Mouse (Mus musculus) hindbrain, embryonic 14.5 days (tissue): ENCODE measurements around the gene Rnf183. TPM values are rescaled to one million over a fixed set of nuclear protein-coding genes. Genes with fewer than 3 reads are reported as not detected.

Source experiments
- ATAC-seq: fragments of 200-750 bp; cut with Nextera tagmentation; 2 replicates; pipeline ENCODE4 v1.8.0; 2017; ENCODE audit warnings: moderate number of reproducible peaks, mild to moderate bottlenecking, moderate TSS enrichment, moderate library complexity; ENCODE audit not compliant: low FRiP score
- DNase-seq: peaks from one replicate; pipeline ENCODE4 v3.0.0-alpha.2; 2015; ENCODE audit warnings: low spot score
- H3K27ac ChIP-seq: fragments of 300-500 bp; sonication (generic); 2 replicates; pipeline ENCODE4 v1.5.1; 2014; ENCODE audit warnings: mild to moderate bottlenecking, moderate library complexity
- H3K27me3 ChIP-seq: fragments of 300-500 bp; sonication (generic); 2 replicates; pipeline ENCODE4 v1.6.1; 2014; ENCODE audit warnings: mild to moderate bottlenecking, low read length, mixed read lengths; ENCODE audit not compliant: control insufficient read depth, insufficient read depth
- H3K36me3 ChIP-seq: fragments of 300-500 bp; sonication (generic); replicated peaks from 2 replicates; pipeline ENCODE4 v1.6.1; 2014; ENCODE audit not compliant: control insufficient read depth, insufficient read depth
- H3K4me1 ChIP-seq: fragments of 300-500 bp; sonication (generic); replicated peaks from 2 replicates; pipeline ENCODE4 v1.6.1; 2014; ENCODE audit warnings: antibody characterized with exemption, low read length, mixed read lengths; ENCODE audit not compliant: control insufficient read depth, insufficient read depth
- H3K4me2 ChIP-seq: fragments of 300-500 bp; sonication (generic); replicated peaks from 2 replicates; pipeline ENCODE4 v1.6.1; 2014; ENCODE audit warnings: mild to moderate bottlenecking, moderate library complexity
- H3K4me3 ChIP-seq: fragments of 300-500 bp; sonication (generic); replicated peaks from 2 replicates; pipeline ENCODE4 v1.5.1; 2014; ENCODE audit warnings: mild to moderate bottlenecking, low read length
- H3K9ac ChIP-seq: fragments of 300-500 bp; sonication (generic); 2 replicates; pipeline ENCODE4 v1.6.1; 2014
- H3K9me3 ChIP-seq: fragments of 300-500 bp; sonication (generic); 2 replicates; pipeline ENCODE4 v1.6.1; 2016; ENCODE audit warnings: low read length; ENCODE audit not compliant: control insufficient read depth
- WGBS: fragments of 180-500 bp; shearing (Covaris S2); extraction: QIAGEN DNeasy Blood & Tissue Kit; methylation state at CpG from one replicate; pipeline ENCODE4 v1.1.7; 2014; 5-methylcytosine and 5-hydroxymethylcytosine counted together
- polyA plus RNA-seq: library from polyadenylated mRNA; unstranded; fragments of >200 nt; fragmentation: Nextera tagmentation; extraction: Ambion mirVana; gene quantifications from 2 replicates; pipeline ENCODE4 v1.2.1, GENCODE M21; 2014

Gene Rnf183
- polyA plus RNA-seq, 1 experiment from 2014 or later, result not detected

DNA sequence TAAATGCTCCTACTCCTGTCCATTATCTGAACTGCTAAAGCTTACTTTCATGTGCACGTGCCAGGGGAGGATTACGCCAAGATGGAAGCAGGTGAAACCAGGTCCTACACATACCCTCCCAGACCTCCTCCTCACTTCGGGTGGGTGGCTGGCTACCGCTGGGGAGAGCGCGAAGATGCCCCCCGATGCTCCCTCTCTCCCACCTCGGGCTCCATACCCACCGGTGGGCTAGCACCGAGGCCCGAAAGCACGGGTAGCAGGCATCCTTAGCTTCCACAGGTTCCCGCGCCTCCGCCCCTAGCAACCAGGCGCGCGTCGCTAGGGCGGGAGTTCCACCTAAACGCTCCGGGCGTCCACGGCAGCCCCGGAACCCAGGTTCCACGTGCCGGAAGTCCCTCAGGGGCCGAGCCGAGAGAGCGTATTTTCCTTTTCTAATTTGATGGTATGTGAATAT is 35.6 kb upstream of the Rnf183 start, which contains the start of gene Wdr31:
Wdr31 (minus strand) TSS at position 299 of the 454 bp plus-strand sequence.
- H3K4me2 ChIP-seq, result peak within 1 kb of the TSS; percentile 67
- DNase-seq (peak; percentile 86), ATAC-seq (peak; percentile 97)
- H3K36me3 ChIP-seq, result no peaks in the 10 kb centered on the region
- WGBS, result under 1% methylated on average over 30 of the region's 30 CpGs
- peak within 1 kb of the TSS; percentile 69 for H3K9ac ChIP-seq
- peak within 1 kb of the TSS; percentile 41; the same call in 1 of the 2 replicates for H3K27ac ChIP-seq
- H3K4me1 ChIP-seq, result no peaks in the 10 kb centered on the region
- H3K9me3 ChIP-seq, result no peaks in the 10 kb centered on the region
- peak within 1 kb of the TSS; percentile 52 for H3K4me3 ChIP-seq
- no peaks in the 10 kb centered on the region for H3K27me3 ChIP-seq

DNA sequence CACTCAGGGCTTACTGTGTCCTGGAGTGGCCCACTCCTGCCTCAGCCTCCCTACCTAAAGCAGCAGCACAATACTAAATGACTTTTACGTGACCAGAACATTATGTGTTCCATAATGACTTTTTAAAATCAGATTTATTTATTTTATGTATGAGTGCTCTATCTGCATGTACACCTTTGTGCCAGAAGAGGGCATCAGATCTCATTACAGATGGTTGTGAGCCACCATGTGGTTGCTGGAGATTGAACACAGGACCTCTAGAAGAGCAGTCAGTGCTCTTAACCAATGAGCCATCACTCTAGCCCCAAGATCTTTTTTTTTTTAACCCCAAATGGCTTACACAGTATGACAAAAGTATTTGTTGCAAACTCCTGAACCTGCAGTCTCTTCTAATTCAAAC is 33.1 kb upstream of the Rnf183 start:
- no peak overlapping the region for H3K4me3 ChIP-seq
- H3K27me3 ChIP-seq, result no peaks in the 10 kb centered on the region
- no peaks in the 10 kb centered on the region for H3K4me1 ChIP-seq
- H3K4me2 ChIP-seq, result no peak overlapping the region
- no peak for DNase-seq
- no peak for ATAC-seq
- no peak overlapping the region for H3K27ac ChIP-seq
- H3K9me3 ChIP-seq, result no peaks in the 10 kb centered on the region
- H3K36me3 ChIP-seq, result no peaks in the 10 kb centered on the region
- H3K9ac ChIP-seq, result no peak overlapping the region
- 100% methylated on average over 1 of the region's 1 CpGs for WGBS

DNA sequence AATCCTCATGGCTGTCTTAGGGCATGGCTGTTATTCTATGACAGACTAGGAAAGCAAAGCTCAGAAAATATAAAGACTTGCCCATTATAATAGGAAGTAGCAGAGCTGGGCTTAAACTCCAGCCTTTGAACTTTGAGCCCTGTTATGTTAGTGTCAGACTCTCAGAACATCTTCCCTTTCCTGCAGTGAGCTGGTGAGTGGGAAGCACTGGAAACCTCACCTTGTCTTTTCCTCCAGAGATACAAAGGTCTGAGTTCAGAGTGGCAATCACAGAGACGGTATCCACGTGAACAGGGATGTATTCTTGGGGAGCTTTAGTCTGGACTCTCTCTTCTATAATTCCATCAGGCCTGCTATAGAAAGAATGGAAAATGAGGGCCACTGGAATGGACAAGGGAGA is 28.1 kb upstream of the Rnf183 start:
- no peak for ATAC-seq
- Histone ChIP-seq H3K9me3 (no peaks in the 10 kb centered on the region), H3K4me2 (no peak overlapping the region), H3K36me3 (peaks cover 16% of the 10 kb centered on the region; the same call in 1 of the 2 replicates), H3K27me3 (no peaks in the 10 kb centered on the region), H3K4me1 (no peaks in the 10 kb centered on the region), H3K4me3 (no peak overlapping the region), H3K9ac (no peak overlapping the region), H3K27ac (no peak overlapping the region)
- WGBS, result 77% methylated on average over 2 of the region's 2 CpGs
- no peak for DNase-seq

DNA sequence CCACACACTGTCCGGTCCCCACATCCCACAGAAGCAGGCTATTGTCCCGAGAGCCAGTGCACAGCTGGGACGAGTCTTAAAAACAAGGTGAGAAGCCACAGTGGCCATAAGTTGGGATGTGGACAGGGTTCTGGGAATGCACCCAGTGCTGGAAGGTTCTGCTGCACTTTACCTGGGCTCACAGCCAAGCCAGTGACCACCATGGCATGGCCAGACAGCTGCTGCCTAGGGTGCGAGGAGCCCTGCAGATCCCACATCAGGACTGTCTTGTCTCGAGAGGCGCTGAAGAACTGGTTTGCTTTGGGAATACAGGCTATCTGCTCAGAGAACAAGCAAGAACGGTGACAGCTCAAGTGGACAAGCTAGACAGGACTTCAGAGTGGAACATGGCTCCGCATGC is 25.3 kb upstream of the Rnf183 start:
- H3K4me3 ChIP-seq, result no peak overlapping the region
- DNase-seq, result no peak
- no peak overlapping the region for H3K4me2 ChIP-seq
- peaks cover 16% of the 10 kb centered on the region; the same call in 1 of the 2 replicates for H3K36me3 ChIP-seq
- H3K4me1 ChIP-seq, result no peaks in the 10 kb centered on the region
- H3K27ac ChIP-seq, result no peak overlapping the region
- no peak for ATAC-seq
- H3K27me3 ChIP-seq, result no peaks in the 10 kb centered on the region
- no peaks in the 10 kb centered on the region for H3K9me3 ChIP-seq
- no peak overlapping the region for H3K9ac ChIP-seq
- 94% methylated on average over 8 of the region's 8 CpGs for WGBS

DNA sequence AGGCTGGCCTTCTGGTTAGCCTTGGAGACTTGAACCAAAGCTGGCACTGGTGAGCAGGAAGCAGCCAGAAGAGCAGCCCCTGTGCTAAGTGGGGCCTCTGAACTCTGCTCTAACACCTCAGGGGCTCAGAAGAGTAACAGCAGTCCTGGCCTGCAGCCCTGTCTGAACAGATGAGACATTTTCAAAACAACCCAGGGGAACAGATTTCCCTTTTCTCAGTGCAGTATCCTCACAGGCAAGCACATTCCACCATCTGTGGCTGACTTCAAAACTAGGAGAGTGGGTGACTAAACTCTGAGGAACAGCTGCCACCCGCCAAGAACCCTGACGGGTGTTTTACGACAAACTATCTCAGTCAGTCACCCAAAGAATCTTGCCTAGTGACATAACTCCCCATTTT is 24.0 kb upstream of the Rnf183 start:
- no peaks in the 10 kb centered on the region for H3K9me3 ChIP-seq
- ATAC-seq (no peak), DNase-seq (no peak)
- H3K27ac ChIP-seq, result no peak overlapping the region
- peaks cover 16% of the 10 kb centered on the region; the same call in 1 of the 2 replicates for H3K36me3 ChIP-seq
- no peak overlapping the region for H3K4me2 ChIP-seq
- no peaks in the 10 kb centered on the region for H3K4me1 ChIP-seq
- no peaks in the 10 kb centered on the region for H3K27me3 ChIP-seq
- no peak overlapping the region for H3K9ac ChIP-seq
- no peak overlapping the region for H3K4me3 ChIP-seq
- 89% methylated on average over 3 of the region's 3 CpGs for WGBS

DNA sequence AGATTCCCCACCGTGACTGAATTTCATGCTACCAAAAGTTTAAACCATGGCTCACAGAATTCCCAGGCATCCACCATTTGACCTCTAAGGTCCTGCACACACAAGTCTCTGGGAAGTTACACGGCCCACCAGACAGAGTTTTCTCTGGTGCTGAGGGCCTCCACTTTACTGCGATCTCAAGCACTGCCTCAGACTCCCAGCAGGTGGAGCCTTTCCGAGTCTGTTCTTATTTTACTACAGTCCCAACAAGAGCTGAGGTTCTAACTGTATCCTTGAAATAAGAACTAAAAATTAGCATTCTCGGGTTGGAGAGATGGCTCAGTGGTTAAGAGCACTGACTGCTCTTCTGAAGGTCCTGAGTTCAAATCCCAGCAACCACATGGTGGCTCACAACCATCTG is 19.9 kb upstream of the Rnf183 start:
- Histone ChIP-seq H3K4me3 (no peak overlapping the region), H3K4me2 (no peak overlapping the region), H3K9me3 (no peaks in the 10 kb centered on the region), H3K9ac (no peak overlapping the region), H3K4me1 (no peaks in the 10 kb centered on the region), H3K27me3 (no peaks in the 10 kb centered on the region), H3K27ac (no peak overlapping the region), H3K36me3 (0 out of 2 replicates have a peak, but pooled peaks cover 6% of the 10 kb centered on the region)
- DNase-seq (peak; percentile 45), ATAC-seq (peak; percentile 55; the same call in 1 of the 2 replicates)
- WGBS, result 70% methylated on average over 5 of the region's 5 CpGs

DNA sequence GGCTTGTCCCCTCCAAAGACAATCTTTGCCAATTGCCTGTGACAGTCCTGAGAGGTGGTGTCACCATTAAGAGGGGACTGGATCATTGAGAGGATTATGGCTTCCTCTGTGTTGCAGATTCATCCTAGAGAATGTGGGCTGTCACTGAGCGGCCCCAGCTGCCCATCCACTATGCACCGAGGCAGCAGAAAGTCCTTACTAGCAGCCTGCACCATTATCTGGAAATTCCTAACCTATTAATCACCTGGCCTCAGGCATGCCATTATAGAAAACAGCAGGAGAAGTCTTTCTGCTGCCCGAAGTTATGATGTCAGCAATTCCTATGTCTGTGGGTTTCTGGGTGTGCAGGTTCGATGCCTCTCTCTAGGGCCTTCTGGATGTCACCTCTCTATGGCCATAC is 5.9 kb upstream of the Rnf183 start:
- DNase-seq, result no peak
- Histone ChIP-seq H3K4me3 (no peak overlapping the region), H3K4me2 (no peak overlapping the region), H3K9ac (no peak overlapping the region), H3K36me3 (no peaks in the 10 kb centered on the region), H3K27me3 (no peaks in the 10 kb centered on the region), H3K9me3 (no peaks in the 10 kb centered on the region), H3K27ac (no peak overlapping the region), H3K4me1 (no peaks in the 10 kb centered on the region)
- ATAC-seq, result no peak
- 77% methylated on average over 4 of the region's 4 CpGs for WGBS

DNA sequence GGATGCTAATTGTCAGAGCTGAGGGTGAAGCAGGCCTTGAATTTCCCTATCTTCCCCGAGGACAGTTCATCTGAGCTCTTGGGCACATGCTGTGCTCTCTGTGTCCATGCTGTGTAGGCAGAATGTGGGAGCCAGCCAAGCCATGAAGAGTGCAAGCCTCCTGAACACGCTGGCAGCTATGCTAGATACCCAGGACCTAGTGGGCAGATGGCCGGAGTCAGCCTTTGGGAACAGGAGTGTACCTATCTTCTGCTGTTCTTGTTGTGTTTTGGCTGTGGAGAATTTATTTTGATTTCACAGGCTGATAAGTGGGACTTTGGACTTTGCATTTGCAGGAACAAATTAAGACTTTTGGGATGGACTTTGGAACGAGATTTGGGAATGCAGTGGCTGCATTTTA is 5.5 kb upstream of the Rnf183 start:
- WGBS, result 82% methylated on average over 4 of the region's 4 CpGs
- DNase-seq, result no peak

DNA sequence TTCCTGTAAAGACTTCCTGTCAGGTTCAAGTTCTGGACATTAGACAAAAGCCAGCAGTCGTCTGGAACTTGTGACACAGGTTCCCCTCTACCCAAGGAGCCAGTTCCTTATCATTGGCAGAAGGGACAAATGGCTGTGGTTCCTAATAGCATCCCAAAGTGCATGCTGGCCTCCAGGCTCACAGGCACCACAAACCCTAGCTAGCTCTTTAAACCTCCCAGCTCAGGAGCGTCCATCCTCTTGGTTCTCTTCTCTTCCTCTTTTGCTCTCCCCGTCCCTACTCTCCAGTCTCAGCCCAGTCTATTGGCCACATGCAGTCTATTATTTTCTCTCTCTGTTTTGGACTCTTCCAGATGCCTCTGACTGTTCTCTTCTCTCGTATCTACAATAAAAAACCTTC is 4.7 kb upstream of the Rnf183 start:
- ATAC-seq (no peak), DNase-seq (no peak)
- Histone ChIP-seq H3K4me3 (no peak overlapping the region), H3K9ac (no peak overlapping the region), H3K4me1 (no peaks in the 10 kb centered on the region), H3K9me3 (no peaks in the 10 kb centered on the region), H3K4me2 (no peak overlapping the region), H3K27ac (no peak overlapping the region), H3K27me3 (no peaks in the 10 kb centered on the region), H3K36me3 (no peaks in the 10 kb centered on the region)
- 70% methylated on average over 4 of the region's 4 CpGs for WGBS

More for the DNA sequence above, 5.5 kb upstream of the Rnf183 start:
- Histone ChIP-seq H3K4me3 (no peak overlapping the region), H3K9ac (no peak overlapping the region), H3K27ac (no peak overlapping the region), H3K4me1 (no peaks in the 10 kb centered on the region), H3K27me3 (no peaks in the 10 kb centered on the region), H3K9me3 (no peaks in the 10 kb centered on the region), H3K36me3 (no peaks in the 10 kb centered on the region), H3K4me2 (no peak overlapping the region)
- no peak for ATAC-seq

DNA sequence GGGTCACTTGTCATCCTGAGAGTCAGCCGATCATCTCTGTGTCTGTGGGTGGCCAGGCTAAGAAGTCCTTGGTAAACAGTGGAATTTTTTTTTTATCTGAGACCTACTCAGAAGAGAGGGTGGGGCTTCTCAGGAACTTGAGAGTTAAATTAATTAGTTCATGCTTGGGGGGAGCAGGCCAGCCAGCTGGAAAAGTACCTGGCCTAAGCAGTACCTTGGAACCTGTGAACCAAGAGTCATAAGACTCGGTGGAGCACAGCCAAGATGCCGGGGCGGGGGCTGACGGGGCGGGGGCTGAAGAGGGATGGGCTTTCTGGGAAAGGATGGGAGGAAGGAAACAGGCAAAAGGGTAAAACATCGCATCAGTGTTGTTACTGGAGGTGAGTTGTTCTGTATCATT is 2.8 kb upstream of the Rnf183 start:
- no peaks in the 10 kb centered on the region for H3K36me3 ChIP-seq
- no peak overlapping the region for H3K4me3 ChIP-seq
- H3K27me3 ChIP-seq, result no peaks in the 10 kb centered on the region
- no peaks in the 10 kb centered on the region for H3K9me3 ChIP-seq
- no peak overlapping the region for H3K27ac ChIP-seq
- 85% methylated on average over 7 of the region's 7 CpGs for WGBS
- ATAC-seq, result no peak
- no peak overlapping the region for H3K4me2 ChIP-seq
- no peak overlapping the region for H3K9ac ChIP-seq
- no peaks in the 10 kb centered on the region for H3K4me1 ChIP-seq
- DNase-seq, result no peak
